Mouse (Mus musculus): ENCODE data around the gene Tmem100.

- TF ChIP-seq POLR2A (IDR thresholded peaks at IDR 0.05; ENCODE audit: low read depth, low read length) (no peak), CTCF (conservative IDR thresholded peaks at IDR 0.05; ENCODE audit: insufficient read depth, insufficient read length, low read depth, low read length) (no peak)
Observed at GRCm38 (mm10) chr11:90083042-90083441, 52.9 kb downstream of the Tmem100 start.
